Mouse (Mus musculus) CH12.LX (cell line): ENCODE results near the gene Ttll5. TPM values are rescaled to one million over a fixed set of nuclear protein-coding genes. Genes with fewer than 3 reads are reported as not detected.
A peak's percentile ranks its signal among the peaks of the same experiment; 100 is the strongest.

Source experiments
- DNase-seq: peaks from one replicate; pipeline ENCODE4 v3.0.0-alpha.2; 2013; ENCODE audit errors: extremely low read depth
- H3K27ac ChIP-seq: 2 replicates; pipeline ENCODE4 v1.5.1; 2012; ENCODE audit warnings: low read depth, mild to moderate bottlenecking, control low read depth, moderate library complexity; ENCODE audit not compliant: insufficient read depth
- H3K27me3 ChIP-seq: replicated peaks from 2 replicates; pipeline ENCODE3; 2012; ENCODE audit warnings: inconsistent platforms
- H3K36me3 ChIP-seq, 2 experiments: replicated peaks in 1 of 2; 2 replicates each; pipeline versions ENCODE3 to v1.6.1; 2012; ENCODE audit warnings: inconsistent platforms in 1 of 2, low read length in 1 of 2, mild to moderate bottlenecking in 1 of 2, mixed read lengths in 1 of 2, moderate library complexity in 1 of 2; ENCODE audit not compliant: control insufficient read depth in 1 of 2, insufficient read depth in 1 of 2
- H3K4me1 ChIP-seq, 2 experiments: 2 replicates each; pipeline ENCODE4 v1.6.1; 2012; ENCODE audit warnings: inconsistent platforms in 1 of 2, moderate library complexity in 1 of 2; ENCODE audit not compliant: insufficient read depth in 2 of 2, control insufficient read depth in 1 of 2
- H3K4me2 ChIP-seq: 2 replicates; pipeline ENCODE4 v1.6.1; 2012; ENCODE audit warnings: low read depth, mild to moderate bottlenecking, control low read depth; ENCODE audit not compliant: poor library complexity, insufficient read depth, severe bottlenecking
- H3K4me3 ChIP-seq, 3 experiments: fragments of 150-350 bp in 1 of 3; sonication (generic) in 1 of 3; replicated peaks in 1 of 3; 2 replicates each; pipeline versions ENCODE3 to v1.5.1; 2011 to 2012; ENCODE audit warnings: low read depth in 2 of 3, low read length in 2 of 3, mild to moderate bottlenecking in 2 of 3, moderate library complexity in 2 of 3, control low read depth in 1 of 3, improper control_type of control experiment in 1 of 3, inconsistent platforms in 1 of 3, mixed read lengths in 1 of 3; ENCODE audit not compliant: poor library complexity in 1 of 3
- H3K79me2 ChIP-seq: replicated peaks from 2 replicates; pipeline ENCODE4 v1.6.1; 2012; ENCODE audit warnings: mild to moderate bottlenecking, moderate library complexity; ENCODE audit not compliant: control insufficient read depth, poor library complexity, insufficient read depth, severe bottlenecking; ENCODE audit errors: extremely low read depth
- H3K9ac ChIP-seq: 2 replicates; pipeline ENCODE4 v1.6.1; 2012; ENCODE audit warnings: low read depth, mild to moderate bottlenecking, control low read depth, moderate library complexity; ENCODE audit not compliant: insufficient read depth
- H3K9me3 ChIP-seq: replicated peaks from 2 replicates; pipeline ENCODE3; 2012; ENCODE audit warnings: low read length, inconsistent platforms, mixed read lengths
- BHLHE40 ChIP-seq: IDR thresholded peaks from 2 replicates; pipeline ENCODE4 v1.6.1; 2011; ENCODE audit warnings: mild to moderate bottlenecking, low read depth, low read length, improper control_type of control experiment
- CHD2 ChIP-seq: IDR thresholded peaks from 2 replicates; pipeline ENCODE4 v1.6.1; 2011; ENCODE audit warnings: low read length, improper control_type of control experiment
- CTCF ChIP-seq, 2 experiments: IDR thresholded peaks in 1 of 2; conservative IDR thresholded peaks in 1 of 2; 2 replicates each; pipeline ENCODE4 v1.5.1; 2011 to 2012; ENCODE audit warnings: low read depth in 2 of 2, low read length in 2 of 2, improper control_type of control experiment in 1 of 2, inconsistent platforms in 1 of 2, mild to moderate bottlenecking in 1 of 2, moderate library complexity in 1 of 2
- E2F4 ChIP-seq: IDR thresholded peaks from 2 replicates; pipeline ENCODE4 v1.6.1; 2011; ENCODE audit warnings: low read depth, low read length, improper control_type of control experiment; ENCODE audit not compliant: insufficient replicate concordance
- ELF1 ChIP-seq: IDR thresholded peaks from 2 replicates; pipeline ENCODE4 v1.6.1; 2014; ENCODE audit warnings: low read depth, mild to moderate bottlenecking, inconsistent platforms, low read length, improper control_type of control experiment
- ETS1 ChIP-seq: conservative IDR thresholded peaks from 2 replicates; pipeline ENCODE4 v1.6.1; 2012; ENCODE audit warnings: low read depth, mild to moderate bottlenecking, inconsistent platforms, low read length, improper control_type of control experiment, moderate library complexity
- GABPA ChIP-seq: IDR thresholded peaks from 2 replicates; pipeline ENCODE4 v1.6.1; 2012; ENCODE audit warnings: low read depth, low read length, improper control_type of control experiment, inconsistent platforms; ENCODE audit not compliant: insufficient replicate concordance
- HCFC1 ChIP-seq: IDR thresholded peaks from 2 replicates; pipeline ENCODE4 v1.6.1; 2012; ENCODE audit warnings: low read depth, mild to moderate bottlenecking, inconsistent platforms, low read length, improper control_type of control experiment
- IRF4 ChIP-seq: IDR thresholded peaks from 2 replicates; pipeline ENCODE4 v1.6.1; 2014; ENCODE audit warnings: low read depth, mild to moderate bottlenecking, inconsistent platforms, low read length, improper control_type of control experiment
- JUND ChIP-seq: conservative IDR thresholded peaks from 2 replicates; pipeline ENCODE4 v1.6.1; 2011; ENCODE audit warnings: low read depth, low read length, improper control_type of control experiment
- KAT2A ChIP-seq: IDR thresholded peaks from 2 replicates; pipeline ENCODE4 v1.6.1; 2012; ENCODE audit warnings: low read length, improper control_type of control experiment, inconsistent platforms; ENCODE audit not compliant: insufficient replicate concordance
- MAFK ChIP-seq: IDR thresholded peaks from 2 replicates; pipeline ENCODE4 v1.6.1; 2011; ENCODE audit warnings: low read length, improper control_type of control experiment; ENCODE audit not compliant: insufficient replicate concordance
- MAX ChIP-seq: IDR thresholded peaks from 2 replicates; pipeline ENCODE4 v1.6.1; 2011; ENCODE audit warnings: low read length, improper control_type of control experiment
- MEF2A ChIP-seq: IDR thresholded peaks from 2 replicates; pipeline ENCODE4 v1.6.1; 2014; ENCODE audit warnings: low read depth, mild to moderate bottlenecking, inconsistent platforms, low read length, improper control_type of control experiment, borderline replicate concordance
- MXI1 ChIP-seq: IDR thresholded peaks from 2 replicates; pipeline ENCODE4 v1.6.1; 2011; ENCODE audit warnings: mild to moderate bottlenecking, low read depth, low read length, improper control_type of control experiment
- MYC ChIP-seq: IDR thresholded peaks from 2 replicates; pipeline ENCODE4 v1.6.1; 2011; ENCODE audit warnings: low read depth, mild to moderate bottlenecking, improper control_type of control experiment, low read length
- NELFE ChIP-seq: IDR thresholded peaks from 2 replicates; pipeline ENCODE4 v1.6.1; 2011; ENCODE audit warnings: low read depth, low read length, improper control_type of control experiment
- NRF1 ChIP-seq: IDR thresholded peaks from 2 replicates; pipeline ENCODE4 v1.6.1; 2014; ENCODE audit warnings: low read depth, mild to moderate bottlenecking, inconsistent platforms, low read length, improper control_type of control experiment, moderate library complexity
- POLR2A ChIP-seq: IDR thresholded peaks from 2 replicates; pipeline ENCODE4 v1.6.1; 2011; ENCODE audit warnings: low read depth, mild to moderate bottlenecking, improper control_type of control experiment, low read length
- POLR2AphosphoS2 ChIP-seq: IDR thresholded peaks from 2 replicates; pipeline ENCODE4 v1.6.1; 2011; ENCODE audit warnings: low read depth, low read length, improper control_type of control experiment
- RCOR1 ChIP-seq: conservative IDR thresholded peaks from 2 replicates; pipeline ENCODE4 v1.6.1; 2012; ENCODE audit warnings: low read depth, mild to moderate bottlenecking, inconsistent platforms, low read length, improper control_type of control experiment
- SIN3A ChIP-seq: IDR thresholded peaks from 2 replicates; pipeline ENCODE4 v1.6.1; 2012; ENCODE audit warnings: low read length, improper control_type of control experiment, inconsistent platforms
- SMC3 ChIP-seq: IDR thresholded peaks from 2 replicates; pipeline ENCODE4 v1.6.1; 2011; ENCODE audit warnings: low read depth, low read length, improper control_type of control experiment
- TBP ChIP-seq: conservative IDR thresholded peaks from 2 replicates; pipeline ENCODE4 v1.6.1; 2011; ENCODE audit warnings: low read depth, low read length, improper control_type of control experiment
- TCF12 ChIP-seq: IDR thresholded peaks from 2 replicates; pipeline ENCODE4 v1.6.1; 2014; ENCODE audit warnings: low read depth, mild to moderate bottlenecking, inconsistent platforms, low read length, improper control_type of control experiment
- UBTF ChIP-seq: IDR thresholded peaks from 2 replicates; pipeline ENCODE4 v1.6.1; 2012; ENCODE audit warnings: low read depth, mild to moderate bottlenecking, inconsistent platforms, low read length, improper control_type of control experiment, moderate library complexity
- ZC3H11A ChIP-seq: IDR thresholded peaks from 2 replicates; pipeline ENCODE4 v1.6.1; 2012; ENCODE audit warnings: low read depth, mild to moderate bottlenecking, inconsistent platforms, low read length, improper control_type of control experiment
- ZKSCAN1 ChIP-seq: IDR thresholded peaks from 2 replicates; pipeline ENCODE4 v1.6.1; 2012; ENCODE audit warnings: low read depth, inconsistent platforms, low read length, improper control_type of control experiment, borderline replicate concordance
- ZMIZ1 ChIP-seq: IDR thresholded peaks from 2 replicates; pipeline ENCODE4 v1.6.1; 2012; ENCODE audit warnings: low read depth, mild to moderate bottlenecking, inconsistent platforms, low read length, improper control_type of control experiment
- ZNF384 ChIP-seq: IDR thresholded peaks from 2 replicates; pipeline ENCODE4 v1.6.1; 2012; ENCODE audit warnings: low read depth, low read length, improper control_type of control experiment, inconsistent platforms
- dilution Hi-C: fragments of 300-500 bp; cut with MboI; formaldehyde crosslinking; loops from 2 replicates; pipeline ENCODE4 v1.14.3; 2020; ENCODE audit warnings: low sequenced_read_pairs; ENCODE audit not compliant: extremely low pct_unique_long_range_greater_than_20kb, extremely low pct_ligation_motif_present
- in situ Hi-C: fragments of 300-500 bp; cut with MboI; formaldehyde crosslinking; loops from 3 replicates; pipeline ENCODE4 v1.14.3; 2019; ENCODE audit warnings: low sequenced_read_pairs, low pct_ligation_motif_present, low pct_unique_long_range_greater_than_20kb, mixed read lengths
- polyA plus RNA-seq: library from polyadenylated mRNA; unstranded; fragments of >175 nt; gene quantifications from 2 replicates; pipeline ENCODE4 v1.2.1, GENCODE M21; 2012; ENCODE audit warnings: low read depth; ENCODE audit not compliant: insufficient read length
- total RNA-seq, 2 experiments: library from RNA; depleted of rRNA; stranded (reverse); fragments of 300-350 nt in 1 of 2; fragments of >200 nt in 1 of 2; gene quantifications; 2 replicates each; pipeline ENCODE4 v1.2.3; 2012 to 2014

The Ttll5 gene
- total RNA-seq (2012; rRNA removed), result 8.7 and 10.4 TPM in 2 replicates
- 4.6 and 5.7 TPM in 2 replicates for total RNA-seq (2014; rRNA removed)
- 14.0 and 14.8 TPM in 2 replicates for polyA plus RNA-seq

DNA sequence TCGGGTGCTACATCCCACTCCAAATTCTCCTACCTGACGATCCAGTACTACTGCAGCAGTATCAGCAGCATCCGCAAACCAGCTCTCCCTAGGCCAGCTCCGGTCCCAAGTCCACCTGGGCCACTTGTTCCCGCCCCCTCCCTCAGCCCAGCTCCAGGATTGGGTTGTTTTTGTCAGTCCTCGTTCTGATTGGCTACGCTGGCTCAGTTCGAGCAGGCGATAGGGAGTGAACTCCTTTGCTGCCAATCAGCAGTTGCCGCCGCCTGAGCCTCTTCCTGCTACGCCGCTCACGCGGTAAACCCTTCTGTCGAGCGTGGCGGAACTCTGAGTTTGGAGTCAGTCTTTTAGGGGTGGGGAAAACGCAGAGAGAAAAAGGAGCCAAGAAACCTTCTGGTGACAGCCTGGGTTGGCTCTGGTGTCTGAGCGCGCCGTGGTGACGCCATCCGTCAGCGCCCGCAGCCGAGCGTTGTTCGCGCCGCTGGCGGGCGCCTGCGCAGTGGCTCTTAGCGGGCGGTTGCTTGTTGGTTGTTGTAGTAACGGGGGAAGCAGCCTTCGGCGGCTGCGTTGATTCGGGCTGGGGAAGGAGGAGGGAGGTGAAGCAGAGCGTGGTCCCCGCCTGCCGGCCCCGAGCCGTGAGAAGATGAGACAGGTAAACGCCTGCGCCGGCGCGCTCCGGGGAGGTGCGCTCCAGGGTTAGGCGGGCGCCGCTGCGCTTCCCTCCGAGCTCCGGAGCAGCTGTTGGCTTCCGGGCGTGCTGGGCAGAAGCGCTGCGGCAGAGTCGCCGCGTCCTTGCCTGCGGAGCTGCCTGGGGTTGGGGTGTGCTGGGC is at the start of gene Ttll5, which contains the start of gene Erg28:
Ttll5 (plus strand) TSS at position 222 of the 827 bp plus-strand sequence.
Erg28 (minus strand) TSS at position 113 of the 827 bp plus-strand sequence.
- no peak for TF ChIP-seq RCOR1
- no peak for TF ChIP-seq BHLHE40
- peak; percentile 34; the same call in 1 of the 2 replicates for TF ChIP-seq TCF12
- peak; percentile 36; the same call in 1 of the 2 replicates for TF ChIP-seq MAX
- no peak for TF ChIP-seq ZKSCAN1
- TF ChIP-seq NRF1, result peak; percentile 96
- TF ChIP-seq CTCF (conservative IDR thresholded peaks at IDR 0.05 in 1 of 2, IDR thresholded peaks at IDR 0.05 in 1 of 2; ENCODE audit: low read depth in 2 of 2, low read length in 2 of 2), result no peak
- TF ChIP-seq NELFE, result peak; percentile 70; the same call in 1 of the 2 replicates
- TF ChIP-seq ELF1, result peak; percentile 85
- TF ChIP-seq KAT2A, result 0 out of 2 replicates have a peak, but pooled peaks have one; percentile 63
- 0 out of 2 replicates have a peak, but pooled peaks have one; percentile 81 for TF ChIP-seq E2F4
- TF ChIP-seq HCFC1, result peak; percentile 85
- peak; percentile 82; the same call in 1 of the 2 replicates for TF ChIP-seq UBTF
- peak; percentile 68 for TF ChIP-seq POLR2A
- TF ChIP-seq MEF2A, result no peak
- 0 out of 2 replicates have a peak, but pooled peaks have one; percentile 42 for TF ChIP-seq IRF4
- TF ChIP-seq SIN3A, result peak; percentile 72
- TF ChIP-seq SMC3, result no peak
- TF ChIP-seq TBP, result peak; percentile 43
- TF ChIP-seq JUND, result no peak
- no peak for TF ChIP-seq ZC3H11A
- peak; percentile 75; the same call in 1 of the 2 replicates for TF ChIP-seq MYC
- no peak for TF ChIP-seq GABPA
- peak; percentile 84 for TF ChIP-seq CHD2
- no peak for TF ChIP-seq ETS1
- peak; percentile 74 for TF ChIP-seq MXI1
- TF ChIP-seq ZMIZ1, result peak; percentile 72; the same call in 1 of the 2 replicates
- 0 out of 2 replicates have a peak, but pooled peaks have one; percentile 38 for TF ChIP-seq POLR2AphosphoS2
- TF ChIP-seq ZNF384, result no peak
- TF ChIP-seq MAFK, result no peak
- Histone ChIP-seq H3K4me2 (peak within 1 kb of the TSS; percentile 97), H3K9ac (peak within 1 kb of the TSS; percentile 28), H3K27ac (peak within 1 kb of the TSS; percentile 67), H3K9me3 (no peaks in the 10 kb centered on the region), H3K27me3 (no peaks in the 10 kb centered on the region), H3K79me2 (peaks cover 19% of the 10 kb centered on the region), H3K36me3 (peaks cover 13 to 54% of the 10 kb centered on the region in 2 experiments), H3K4me1 (peaks cover 4 to 24% of the 10 kb centered on the region in 2 experiments; a peak in 2 of 4 replicates), H3K4me3 (peak within 1 kb of the TSS; percentile 74 to 98 (median 84))
- in situ Hi-C loops, result loop anchor here (5.0 kb wide), 1 partner anchor 137 kb away; the partner anchor contains the start of gene Batf
- dilution Hi-C loops, result no loop called here
- peak; percentile 95 for DNase-seq
